In the genomic region with DNA sequence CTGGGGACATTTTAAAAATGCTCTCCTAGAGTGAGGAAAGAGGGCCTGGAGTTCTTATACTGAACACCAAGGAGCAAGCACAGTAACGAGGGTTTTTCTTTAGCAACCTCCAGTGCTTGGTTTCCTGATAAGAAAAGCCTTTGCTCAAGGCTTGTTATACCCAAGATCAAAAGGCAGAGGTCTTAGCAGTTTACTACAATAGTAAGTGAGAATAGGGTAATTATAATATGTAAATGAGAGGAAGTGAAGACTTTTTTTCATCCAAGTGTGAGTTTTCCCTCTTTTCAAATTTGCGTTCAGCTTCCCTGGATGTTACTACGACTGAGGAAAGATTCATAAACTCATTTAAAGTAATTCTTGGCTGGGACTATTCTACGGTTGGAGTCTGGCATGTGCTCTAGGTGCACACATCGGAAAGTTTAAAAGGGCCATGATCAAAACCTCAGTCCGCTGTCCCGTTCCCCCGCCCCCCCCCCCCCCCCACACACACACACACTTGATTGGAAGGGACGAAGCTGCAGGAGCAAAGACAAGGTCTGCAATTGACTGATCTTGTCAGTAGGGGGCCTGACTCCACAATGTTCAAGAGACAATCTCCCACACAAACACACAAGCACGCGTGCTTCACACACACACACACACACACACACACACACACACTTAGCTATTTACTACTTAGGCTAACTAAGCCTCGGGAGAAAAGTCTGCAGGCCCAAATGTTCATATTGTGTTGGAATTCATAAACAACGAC, we compare ENCODE assay signal across 8 mouse cellular contexts. TPM values are rescaled to one million over a fixed set of nuclear protein-coding genes. Genes with fewer than 3 reads are reported as not detected.
DNase-seq lines count a peak whose midpoint lies in the region; ATAC-seq and TF ChIP-seq lines count a peak whose summit lies in the region.

No protein-coding gene starts in this region.

- intact Hi-C loops in left cerebral cortex, postnatal 14 days (cut with DNase I) = loop anchor here (5.0 kb wide), 1 partner anchor 580 kb away; no protein-coding TSS in a partner anchor

- TF ChIP-seq CTCF in small intestine, adult 2 months (IDR thresholded peaks at IDR 0.05; ENCODE audit: extremely low read depth, insufficient read length, insufficient replicate concordance, low read depth, low read length) = peak; percentile 50; the same call in 1 of the 2 replicates

- H3K36me3 ChIP-seq in small intestine, adult 2 months (ENCODE audit: control insufficient read depth, insufficient read depth, low read length) = no peaks in the 10 kb centered on the region

- peaks cover 2% of the 10 kb centered on the region; the same call in 1 of the 2 replicates for H3K4me1 ChIP-seq in small intestine, adult 2 months (ENCODE audit: control insufficient read depth, insufficient read depth, insufficient read length, low read length)

- ATAC-seq in common myeloid progenitor, adult 5-6 weeks (replicated peaks; ENCODE audit: low read depth, poor library complexity, severe bottlenecking) = peak; percentile 39
- ATAC-seq in megakaryocyte, adult 5-6 weeks (ENCODE audit: poor library complexity, severe bottlenecking) = peak; percentile 45

- no peak overlapping the region; the same call in 1 of the 2 replicates for H3K4me3 ChIP-seq in small intestine, adult 2 months (ENCODE audit: low read depth, low read length)

- DNase-seq in 416B (ENCODE audit: low read depth) = peak; percentile 96
- DNase-seq in ZHBTc4 (ENCODE audit: low read depth, low spot score) = peak; percentile 76
- peak; percentile 48 for DNase-seq in gastrocnemius, postnatal 10 days
- DNase-seq in induced T-regulatory cell, adult 2 months (ENCODE audit: low read depth) = peak; percentile 76
- DNase-seq in left cerebral cortex, postnatal 14 days (ENCODE audit: low spot score in 2 of 2) = peak; percentile 61 to 73

- H3K27me3 ChIP-seq in small intestine, adult 2 months (ENCODE audit: control insufficient read depth, insufficient read depth, low read length) = no peaks in the 10 kb centered on the region

- under 1% methylated on average over 13 of the region's 13 CpGs for WGBS in small intestine, adult 2 months

- TF ChIP-seq POLR2A in small intestine, adult 2 months (IDR thresholded peaks at IDR 0.05; ENCODE audit: low read depth, low read length) = no peak

- peak overlapping the region; percentile 71 for H3K27ac ChIP-seq in small intestine, adult 2 months (ENCODE audit: insufficient read depth, low read depth, low read length)

RNA-seq across cellular contexts. Expression of a gene that starts 6.4 kb away (rescaled TPM):
- total RNA-seq in common myeloid progenitor, adult 5-6 weeks (2017) = 3.7 and 5.5 TPM in 2 replicates
- total RNA-seq in gastrocnemius, postnatal 10 days (2021) = 1 to 10 TPM; 1.8 to 2.3 TPM
- total RNA-seq in left cerebral cortex, postnatal 14 days (2021) = 10 to 100 TPM; 44.6 to 62.5 TPM
- total RNA-seq in megakaryocyte, adult 5-6 weeks (2015) = 1.9 and 6.6 TPM in 2 replicates
- total RNA-seq in megakaryocyte, adult 5-6 weeks (2017) = 1.7 and 1.8 TPM in 2 replicates
- polyA plus RNA-seq in small intestine, adult 2 months (2012; rRNA removed) = 2.0 and 2.3 TPM in 2 replicates
